Mouse (Mus musculus) hematopoietic stem cell, adult 5-6 weeks (primary cell): Measurements from ENCODE around the gene Rasl11a. TPM values are rescaled to one million over a fixed set of nuclear protein-coding genes. Genes with fewer than 3 reads are reported as not detected.

Source experiments
- ATAC-seq, 2 experiments: fragments of 125-278 bp in 1 of 2; replicated peaks in 1 of 2; 2 replicates each; pipeline ENCODE4 v1.8.0; 2016 to 2017; ENCODE audit warnings: inconsistent platforms in 2 of 2, mild to moderate bottlenecking in 2 of 2, moderate number of reproducible peaks in 2 of 2, low read depth in 1 of 2, moderate TSS enrichment in 1 of 2; ENCODE audit not compliant: low FRiP score in 2 of 2, poor library complexity in 2 of 2, severe bottlenecking in 2 of 2, insufficient read depth in 1 of 2, low TSS enrichment in 1 of 2
- total RNA-seq: library from RNA; stranded (forward); fragments of 172-1452, 232-1000 nt; gene quantifications from 2 replicates; pipeline ENCODE4 v1.2.3, GENCODE M21; 2017

Rasl11a gene
- total RNA-seq, 1 experiment from 2014 or later: 16.3 TPM

DNA sequence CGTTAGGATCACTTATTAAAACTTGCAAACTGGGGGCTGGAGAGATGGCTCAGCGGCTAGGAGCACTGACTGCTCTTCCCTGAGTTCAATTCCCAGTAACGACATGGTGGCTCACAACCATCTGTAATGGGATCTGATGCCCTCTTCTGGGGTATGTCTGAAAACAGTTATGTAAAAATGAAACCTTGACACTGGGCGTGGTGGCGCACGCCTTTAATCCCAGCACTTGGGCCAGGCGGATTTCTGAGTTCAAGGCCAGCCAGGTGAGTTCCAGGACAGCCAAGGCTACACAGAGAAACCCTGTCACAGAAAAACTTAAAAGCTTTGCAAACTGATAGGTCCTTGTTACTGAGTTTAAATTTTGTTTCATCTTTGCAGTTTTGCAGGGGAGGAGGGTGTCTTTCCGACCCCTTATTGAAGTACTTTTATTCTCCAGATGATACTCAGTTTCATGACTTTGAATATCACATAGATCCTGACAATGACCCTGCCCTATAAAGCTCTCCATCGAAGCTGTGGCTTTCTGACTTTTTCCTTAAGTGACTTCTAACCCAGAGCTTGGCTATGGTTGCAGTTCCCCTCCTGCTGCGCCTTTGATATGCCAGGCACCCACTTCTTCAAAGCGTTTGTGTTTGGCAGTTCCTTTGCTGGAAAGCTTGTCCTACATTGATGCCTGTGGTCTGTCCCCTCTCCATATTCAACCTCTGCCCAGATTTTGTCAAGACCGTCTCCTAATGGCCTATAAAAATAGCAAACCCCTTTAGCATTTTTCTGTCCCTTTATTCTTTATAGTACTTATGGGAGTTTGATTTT lies 5.8 kb upstream of the Rasl11a start:
- ATAC-seq: no peak

DNA sequence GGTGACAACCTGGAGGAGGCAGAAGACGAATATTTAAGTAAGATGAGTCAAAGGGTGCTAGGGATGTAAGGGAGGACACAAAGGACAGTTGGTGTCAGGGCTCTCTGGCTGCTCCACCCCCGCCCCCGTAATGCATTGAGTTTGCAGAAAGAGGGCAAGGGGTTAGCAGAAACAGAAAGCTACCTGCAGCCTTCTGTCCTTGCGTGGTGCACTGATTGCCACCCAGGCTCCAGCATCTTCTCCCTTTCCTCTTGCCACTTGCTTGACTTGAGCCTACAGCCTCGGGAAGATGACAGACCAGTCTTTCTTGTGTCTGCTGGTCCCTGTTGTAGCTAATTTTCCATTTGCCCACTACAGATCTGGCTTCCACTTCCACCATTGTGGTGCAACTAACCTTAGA lies 5.1 kb upstream of the Rasl11a start:
- no peak for ATAC-seq

DNA sequence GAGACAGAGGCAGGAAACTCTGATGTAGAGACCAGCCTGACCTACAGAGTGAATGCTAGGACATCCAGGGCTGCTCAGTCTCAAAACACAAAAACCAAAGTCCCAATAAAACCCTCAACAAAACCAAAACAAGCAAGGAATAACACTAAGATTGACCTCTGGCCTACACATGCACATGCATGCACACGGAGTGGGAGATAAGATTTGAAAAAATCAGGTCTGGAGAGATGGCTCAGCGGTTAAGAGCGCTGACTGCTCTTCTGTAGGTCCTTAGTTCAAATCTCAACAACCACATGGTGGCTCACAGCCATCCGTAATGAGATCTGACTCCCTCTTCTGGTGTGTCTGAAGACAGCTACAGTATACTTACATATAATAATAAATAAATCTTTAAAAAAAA lies 4.4 kb upstream of the Rasl11a start:
- ATAC-seq: no peak

DNA sequence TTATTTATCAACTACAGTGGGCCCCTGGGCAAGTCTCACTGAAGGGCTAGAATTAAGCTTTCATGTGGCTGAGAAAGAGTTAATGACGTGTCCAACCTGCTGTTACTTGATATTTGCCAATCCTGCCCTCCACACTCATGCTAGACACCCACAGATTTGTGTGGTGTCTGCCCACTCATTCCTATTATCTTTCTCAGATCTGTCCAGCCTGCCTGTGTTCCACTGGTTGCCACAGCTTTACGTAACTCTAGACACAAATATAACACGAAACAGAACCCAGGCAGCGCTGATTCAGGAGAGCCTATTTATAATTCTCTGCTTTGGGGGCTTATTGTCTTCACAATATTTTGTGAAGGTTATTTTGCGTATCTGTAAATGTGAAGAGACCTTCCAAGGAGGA lies 3.6 kb upstream of the Rasl11a start:
- ATAC-seq: no peak

DNA sequence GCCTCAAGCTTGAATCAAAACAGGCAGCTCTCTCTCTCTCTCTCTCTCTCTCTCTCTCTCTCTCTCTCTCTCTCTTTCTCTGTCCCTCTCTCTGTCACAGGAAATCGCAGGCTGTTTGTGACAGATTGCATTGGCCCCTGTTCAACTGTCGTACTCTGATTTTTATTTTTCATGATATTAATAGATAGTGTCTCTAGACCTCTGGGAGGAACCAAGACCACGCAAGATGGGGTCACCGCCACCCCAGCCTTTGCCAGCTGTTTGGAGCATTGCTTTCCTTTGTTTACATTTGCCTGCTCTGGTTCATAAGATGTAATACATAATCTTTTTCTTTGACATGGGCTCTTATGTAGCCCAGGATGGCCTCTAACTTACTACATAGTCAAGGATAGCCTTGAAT lies 2.9 kb upstream of the Rasl11a start:
- no peak for ATAC-seq

DNA sequence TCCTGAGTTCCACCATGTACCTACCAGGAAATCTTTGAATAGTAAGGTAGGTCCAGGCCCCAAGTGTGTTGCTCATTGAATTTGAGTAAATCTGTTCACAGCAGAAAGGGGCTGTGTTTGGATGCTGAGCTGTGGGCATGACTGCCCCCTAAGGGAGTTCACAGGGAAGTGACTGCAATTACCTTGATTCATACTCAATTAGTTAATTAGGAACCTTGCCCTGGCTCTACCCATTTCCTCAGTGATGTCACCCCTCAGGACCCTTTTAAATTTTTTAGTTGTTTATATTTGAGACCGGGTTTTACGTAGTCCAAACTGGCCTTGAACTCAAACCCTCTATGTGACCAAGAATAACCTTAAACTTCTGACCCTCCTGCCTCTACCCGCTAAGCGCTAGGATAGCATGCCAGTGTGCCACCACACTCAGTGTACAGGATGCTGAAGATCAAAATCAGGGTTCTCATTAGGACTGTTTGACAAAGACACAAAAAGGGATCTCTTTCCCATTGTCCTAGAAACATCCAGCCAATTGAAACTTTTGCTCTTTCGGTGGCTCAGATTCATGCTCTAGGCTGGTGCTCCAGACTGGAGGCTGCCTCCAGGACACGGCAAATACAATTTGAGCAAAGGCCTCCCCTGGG lies 450 bp upstream of the Rasl11a start:
- peak; percentile 39 to 40; a peak in 2 of 4 replicates for ATAC-seq

DNA sequence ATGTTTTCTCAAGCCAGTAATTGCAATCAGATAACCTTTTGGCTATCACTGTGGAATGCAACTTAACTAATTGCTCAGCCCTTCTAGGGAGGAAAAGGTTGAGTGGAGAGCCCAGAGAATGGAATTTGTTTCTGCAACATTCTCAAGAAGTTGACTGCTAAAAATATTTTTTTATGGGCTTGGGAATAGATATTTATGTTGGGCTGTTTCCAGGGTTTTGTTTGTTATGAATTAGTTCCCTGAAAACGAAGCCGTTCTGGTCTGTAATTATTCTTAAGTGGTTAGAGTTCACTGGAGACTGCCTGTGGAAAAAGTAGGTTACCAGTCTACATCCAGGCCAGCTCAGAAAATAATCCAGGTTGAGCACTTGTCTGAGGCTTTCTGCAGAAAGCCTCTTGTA lies 1.6 kb downstream of the Rasl11a start:
- no peak for ATAC-seq

DNA sequence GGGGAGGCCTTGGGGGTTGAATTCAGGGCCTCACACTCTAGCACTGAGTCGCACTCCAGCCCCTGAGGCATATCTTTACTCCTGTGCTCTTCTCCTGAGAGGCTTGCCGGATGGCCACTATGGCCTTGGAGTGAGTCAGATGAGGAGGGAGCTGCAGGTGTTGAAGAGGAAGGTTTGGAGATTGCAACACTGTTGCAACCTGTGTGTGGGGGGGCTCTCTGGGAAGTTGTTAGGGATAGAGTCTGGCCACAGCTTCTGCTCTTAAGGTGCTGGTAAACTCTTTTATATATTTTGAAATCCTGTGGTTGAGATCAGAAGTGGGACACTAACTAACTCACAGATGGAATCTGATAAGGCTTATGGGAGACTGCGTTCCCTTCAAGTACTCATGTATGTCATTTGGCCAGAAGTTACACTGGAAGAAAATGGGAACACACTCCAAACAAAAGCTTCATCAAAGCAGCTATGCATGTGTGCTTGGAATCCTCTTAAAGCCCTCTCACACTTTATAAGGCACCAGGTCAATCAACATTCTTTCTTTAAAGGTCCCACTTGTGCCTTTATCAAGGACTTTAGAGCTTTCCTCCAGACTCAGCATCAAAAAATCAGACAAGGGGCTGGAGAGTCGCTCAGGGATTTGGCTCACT lies 4.2 kb downstream of the Rasl11a start:
- no peak for ATAC-seq

DNA sequence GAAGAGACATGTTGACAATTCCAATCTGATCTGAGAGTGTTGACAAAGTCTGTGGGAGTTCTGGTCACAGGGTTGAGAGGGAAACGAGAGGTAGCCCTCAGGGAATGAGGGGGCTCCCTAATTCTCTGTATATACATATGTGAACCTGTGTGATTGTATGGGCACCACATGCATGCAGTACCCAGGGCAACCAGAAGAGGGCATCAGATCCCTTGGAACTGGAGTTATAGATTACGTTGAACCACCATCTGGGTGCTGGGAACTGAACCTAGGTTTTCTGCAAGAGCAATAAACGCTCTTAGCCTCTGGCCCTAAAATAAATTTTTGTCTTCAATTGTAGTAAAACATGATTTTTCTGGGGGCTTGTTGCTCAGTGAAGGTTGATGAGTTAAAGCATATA lies 11.2 kb downstream of the Rasl11a start:
- ATAC-seq: no peak

DNA sequence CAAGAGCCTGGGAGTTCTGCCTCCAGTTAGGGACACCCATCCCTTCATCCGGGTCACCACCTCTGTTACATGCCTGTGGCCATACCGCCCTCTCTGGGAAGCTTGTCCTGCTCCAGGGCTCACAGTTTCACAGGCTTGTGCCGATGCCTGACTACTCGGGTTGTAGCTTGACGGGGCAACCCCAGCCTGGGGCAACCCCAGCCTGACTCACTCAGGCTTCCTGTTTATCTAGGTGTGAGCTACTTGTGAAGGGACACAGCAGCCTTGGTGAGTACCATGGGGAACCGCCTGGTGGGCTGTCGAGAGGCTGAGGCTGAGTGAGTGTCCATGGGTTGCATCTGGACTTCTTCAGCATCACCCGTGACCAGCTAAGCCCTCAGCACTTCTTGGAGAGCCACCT lies 12.7 kb downstream of the Rasl11a start:
- no peak for ATAC-seq

DNA sequence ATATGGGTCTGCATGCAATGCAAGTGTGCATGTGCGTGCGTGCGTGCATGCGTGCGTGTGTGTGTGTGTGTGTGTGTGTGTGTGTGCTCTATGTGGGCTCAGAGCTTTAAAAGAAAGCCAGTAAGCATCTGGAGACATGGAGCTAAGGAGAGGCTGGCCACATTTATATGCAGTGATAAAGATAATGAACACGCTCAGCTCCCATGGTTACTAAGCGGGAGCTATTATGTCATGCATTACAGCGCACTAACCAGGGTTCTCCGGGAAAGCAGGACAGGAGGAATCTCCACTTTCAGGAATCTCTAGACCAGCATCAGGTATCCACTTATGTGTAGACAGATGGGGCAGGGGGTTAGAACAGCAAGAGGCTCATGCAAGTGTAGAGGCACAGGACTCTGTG lies 13.9 kb downstream of the Rasl11a start:
- no peak for ATAC-seq

DNA sequence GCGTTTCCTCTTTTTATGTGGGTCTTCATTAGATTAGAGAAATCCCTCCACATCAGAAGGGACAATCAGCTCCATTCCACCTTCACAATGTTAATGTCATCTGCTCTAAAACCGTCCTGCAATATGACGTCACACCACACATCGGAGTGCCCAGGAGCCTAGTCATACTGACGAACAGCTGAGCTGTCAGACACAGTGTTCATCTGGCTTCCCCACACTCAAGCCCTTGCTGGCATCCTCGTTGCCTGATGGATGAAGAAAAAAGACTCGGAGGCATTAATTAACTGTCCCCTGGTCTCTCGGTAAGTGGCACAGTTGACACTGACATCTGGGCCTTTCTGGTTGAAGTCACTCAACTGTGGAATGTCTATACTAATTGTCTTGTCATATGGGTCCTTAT lies 14.4 kb downstream of the Rasl11a start:
- no peak for ATAC-seq

DNA sequence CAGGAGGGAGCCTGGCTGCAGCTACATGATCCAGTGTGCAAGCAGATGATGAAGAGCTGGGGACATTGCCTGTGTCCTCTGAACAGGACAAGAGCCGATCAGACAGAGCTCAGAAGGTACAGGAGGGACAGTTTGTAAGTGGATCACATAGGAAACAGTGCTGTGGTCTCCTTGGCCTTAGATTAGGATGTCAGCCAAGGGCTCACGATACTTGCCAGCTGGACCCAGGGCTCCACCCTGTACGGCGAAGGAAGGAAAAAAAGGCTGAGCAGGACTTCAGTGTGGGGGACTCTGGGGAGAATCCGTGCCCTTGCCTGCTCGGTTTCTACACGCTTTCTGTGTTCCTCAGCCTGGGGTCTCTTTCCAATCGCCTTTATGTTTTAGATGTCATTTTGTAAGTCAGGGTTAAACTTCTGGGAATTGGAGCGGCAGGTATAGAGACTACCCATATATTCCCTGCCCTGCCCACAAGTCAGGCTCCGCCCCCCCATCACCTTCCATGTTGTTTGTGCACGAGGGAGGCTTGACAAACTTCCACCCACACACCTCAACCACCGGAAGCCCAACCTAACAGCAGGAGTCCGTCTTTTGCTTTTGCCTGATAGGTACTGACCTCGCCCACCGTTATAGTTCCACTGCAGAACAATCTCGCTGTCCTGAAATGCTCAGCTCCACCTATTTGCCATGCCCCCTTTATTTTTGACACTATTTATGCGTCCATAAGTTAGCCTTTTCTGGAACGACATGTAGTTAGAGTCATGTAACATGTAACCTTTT lies 15.5 kb downstream of the Rasl11a start:
- ATAC-seq: no peak

DNA sequence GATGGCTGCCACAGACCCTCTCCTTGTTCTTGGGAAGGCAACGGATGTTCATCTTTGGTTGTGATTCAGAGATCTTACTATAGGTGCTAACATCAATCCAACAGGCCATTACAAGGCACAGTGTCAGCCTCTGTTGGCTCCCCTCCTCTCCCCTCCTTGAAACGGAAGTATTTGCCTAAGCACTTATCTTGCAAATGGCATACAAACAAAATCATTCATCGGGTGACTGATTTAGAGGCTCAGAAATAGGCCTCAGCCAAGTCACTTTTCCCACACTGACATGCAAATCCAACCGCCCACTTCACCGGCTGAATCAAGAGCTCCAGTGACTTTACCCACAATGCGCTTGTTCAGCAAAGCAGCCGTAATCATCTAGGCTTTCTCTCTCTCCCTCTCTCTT lies 16.7 kb downstream of the Rasl11a start:
- ATAC-seq: no peak

DNA sequence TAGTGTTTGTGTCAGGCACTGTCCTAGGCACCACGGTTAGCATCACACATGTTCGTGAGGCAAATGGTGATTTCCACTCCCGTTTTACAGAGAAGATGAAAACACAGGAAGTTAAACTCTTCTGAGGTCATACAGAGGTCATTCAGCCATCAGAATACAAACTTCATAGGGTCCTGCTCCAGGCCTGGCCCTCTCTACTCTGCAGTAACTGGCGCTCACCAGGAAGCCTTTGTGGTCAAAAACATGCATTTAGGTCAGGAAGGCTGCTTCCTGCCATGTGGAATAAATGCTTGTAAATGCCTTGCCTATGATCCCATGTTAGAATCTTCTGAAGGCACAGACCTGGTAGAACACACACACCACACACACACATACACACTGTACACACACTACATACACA lies 20.6 kb downstream of the Rasl11a start:
- ATAC-seq: no peak

DNA sequence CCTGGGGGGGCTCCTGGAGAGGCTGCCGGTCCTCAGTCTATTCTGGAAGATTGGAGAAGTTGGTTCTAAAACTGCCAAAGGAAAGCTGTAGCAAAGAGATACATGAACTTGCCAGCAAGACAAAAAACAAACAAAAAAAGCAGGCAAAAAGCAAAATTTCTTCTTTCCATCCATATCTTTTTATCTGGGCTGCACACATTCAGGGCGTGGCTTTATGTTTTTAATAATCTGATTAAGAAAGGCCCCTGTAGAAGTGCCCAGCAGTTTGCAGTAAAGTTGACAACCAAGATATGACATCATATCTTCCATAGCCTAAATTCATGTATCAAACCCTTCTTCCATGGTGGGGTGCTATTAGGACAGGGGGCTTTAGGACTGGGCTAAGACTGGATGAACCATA lies 21.4 kb downstream of the Rasl11a start:
- no peak for ATAC-seq

DNA sequence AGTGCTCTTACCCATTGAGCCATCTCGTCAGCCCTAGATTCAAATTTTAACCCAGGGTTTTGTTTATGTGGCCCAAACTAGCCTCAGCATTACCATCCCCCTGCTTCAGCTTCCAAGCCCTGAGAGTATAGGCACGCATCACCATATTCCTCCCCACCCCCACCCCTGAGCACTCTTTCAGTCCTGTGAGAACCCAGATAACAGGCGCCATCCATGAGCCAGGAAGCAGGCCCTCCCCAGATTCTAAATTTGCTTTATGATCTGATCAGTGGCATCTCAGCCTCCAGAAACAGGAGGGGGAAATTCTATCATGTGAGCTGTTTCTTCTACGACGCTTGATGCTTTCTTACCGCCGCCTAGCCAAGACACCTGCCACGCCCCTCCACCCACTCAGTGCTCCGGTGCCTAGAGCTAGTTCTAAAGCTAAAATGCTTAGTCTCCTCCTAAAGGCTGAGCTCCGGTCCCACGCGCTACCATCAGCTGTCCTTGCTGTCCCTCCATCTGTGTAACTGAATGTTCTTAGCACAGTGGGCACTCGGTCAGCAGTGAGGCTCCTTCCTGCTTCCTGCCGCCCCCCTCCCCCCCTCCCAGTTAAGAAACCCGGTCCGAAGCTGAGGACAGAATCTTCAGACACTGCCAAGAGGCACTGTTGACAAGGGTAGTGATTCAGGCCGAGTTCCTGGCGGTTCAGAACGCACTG lies 22.5 kb downstream of the Rasl11a start:
- peak; percentile 56 to 60 for ATAC-seq
